8 mouse cellular contexts compared by ENCODE assay signal in the genomic region with DNA sequence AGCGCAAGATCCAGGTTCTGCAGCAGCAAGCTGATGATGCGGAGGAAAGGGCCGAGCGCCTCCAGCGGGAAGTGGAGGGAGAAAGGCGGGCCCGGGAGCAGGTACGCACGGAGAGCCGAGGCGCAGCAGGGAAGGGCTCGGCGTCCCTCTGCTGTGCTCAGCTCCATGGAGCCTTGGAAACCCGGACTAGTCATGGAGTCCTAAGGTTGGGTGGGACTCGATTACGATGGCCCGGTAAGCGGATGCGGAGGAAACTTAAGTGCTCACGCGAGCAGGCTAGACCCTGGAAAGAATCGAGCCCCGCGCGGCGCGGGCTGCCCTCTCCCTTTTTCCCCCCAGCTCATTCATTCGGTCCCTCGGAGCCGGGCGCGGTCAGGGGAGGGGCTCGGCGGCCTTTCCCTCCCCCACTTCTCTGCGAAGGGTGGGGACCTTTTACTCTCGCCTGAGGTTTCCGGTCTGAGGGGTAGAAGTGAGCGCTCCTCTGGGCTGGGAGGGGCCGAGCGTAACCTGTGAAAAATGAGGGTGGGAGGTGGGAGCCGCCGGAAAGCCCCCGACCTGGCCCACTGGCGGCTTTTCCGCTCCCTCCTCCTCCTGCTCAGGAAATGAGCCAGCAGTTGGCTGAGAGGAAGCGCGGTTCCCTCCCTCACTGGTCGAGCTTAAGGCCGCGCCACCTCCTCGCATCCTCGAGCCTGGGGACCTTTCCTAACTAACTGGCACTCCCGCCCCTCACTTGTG. TPM values are rescaled to one million over a fixed set of nuclear protein-coding genes. Genes with fewer than 3 reads are reported as not detected.
DNase-seq lines count a peak whose midpoint lies in the region; ATAC-seq and TF ChIP-seq lines count a peak whose summit lies in the region.

No protein-coding gene starts in this region.

- TF ChIP-seq CTCF in layer of hippocampus, adult 2 months (conservative IDR thresholded peaks at IDR 0.05): 0 out of 2 replicates have a peak, but pooled peaks have one; percentile 3

- H3K27me3 ChIP-seq in forebrain, embryonic 16.5 days (replicated peaks; ENCODE audit: control insufficient read depth, insufficient read depth, low read length): no peaks in the 10 kb centered on the region

- H3K9ac ChIP-seq in forebrain, embryonic 16.5 days (replicated peaks; ENCODE audit: low read depth, low read length): peak overlapping the region; percentile 89

- H3K27ac ChIP-seq in forebrain, embryonic 16.5 days (ENCODE audit: low read length): peak overlapping the region; percentile 95
- peak overlapping the region; percentile 96 for H3K27ac ChIP-seq in layer of hippocampus, adult 2 months

- H3K4me2 ChIP-seq in forebrain, embryonic 16.5 days (ENCODE audit: low read length): peak overlapping the region; percentile 94

- peak; percentile 71 for DNase-seq in MN1 (ENCODE audit: low spot score)
- DNase-seq in cerebellum, adult 18-20 months: peak; percentile 35 to 41
- peak; percentile 69 to 74 for DNase-seq in heart, postnatal 36 days
- peak; percentile 35 to 42 for DNase-seq in layer of hippocampus, adult 2 months (ENCODE audit: low spot score in 2 of 2)
- DNase-seq in lung, postnatal 10 days: peak; percentile 89
- peak; percentile 48 for DNase-seq in ovary, postnatal 10 days (ENCODE audit: low spot score)
- peak; percentile 90 for DNase-seq in thymus, postnatal 14 days

- ATAC-seq in forebrain, embryonic 16.5 days: peak; percentile 68

- under 1% methylated on average over 52 of the region's 53 CpGs for WGBS in forebrain, embryonic 16.5 days

- peaks cover 51% of the 10 kb centered on the region for H3K4me1 ChIP-seq in forebrain, embryonic 16.5 days (replicated peaks; ENCODE audit: control insufficient read depth, insufficient read depth, low read length)

- H3K4me3 ChIP-seq in forebrain, embryonic 16.5 days (replicated peaks; ENCODE audit: low read length): peak overlapping the region; percentile 92
- H3K4me3 ChIP-seq in layer of hippocampus, adult 2 months: peak overlapping the region; percentile 78

- intact Hi-C loops in heart, postnatal 36 days (cut with DNase I): loop anchor here (2.0 kb wide), 1 partner anchor 133 kb away; the partner anchor contains the start of genes Rab13 and Rps27

- H3K36me3 ChIP-seq in forebrain, embryonic 16.5 days (ENCODE audit: control insufficient read depth, insufficient read depth): no peaks in the 10 kb centered on the region

- no peaks in the 10 kb centered on the region for H3K9me3 ChIP-seq in forebrain, embryonic 16.5 days (ENCODE audit: control insufficient read depth, low read length)

RNA-seq across cellular contexts. Expression of gene Tpm3, which starts 7.5 kb away (rescaled TPM):
- polyA plus RNA-seq in forebrain, embryonic 16.5 days (2015; fragmentation: Nextera tagmentation; extraction: Ambion mirVana): 471 and 509 TPM in 2 replicates
- 10 to 100 TPM; 50.9 to 56.1 TPM for total RNA-seq in heart, postnatal 36 days (2021)
- 100 to 1,000 TPM; 177 to 183 TPM for total RNA-seq in layer of hippocampus, adult 2 months (2021)

RNA-seq across cellular contexts. Expression of gene Nup210l, which starts 24.0 kb away (rescaled TPM):
- polyA plus RNA-seq in forebrain, embryonic 16.5 days (2015; fragmentation: Nextera tagmentation; extraction: Ambion mirVana): 0.22 and 0.42 TPM in 2 replicates
- under 1 TPM; 0.11 TPM for total RNA-seq in heart, postnatal 36 days (2021)
- under 1 TPM; 0.25 to 0.33 TPM for total RNA-seq in layer of hippocampus, adult 2 months (2021)

RNA-seq across cellular contexts. Expression of gene Ubap2l, which starts 27.5 kb away (rescaled TPM):
- 146 and 158 TPM in 2 replicates for polyA plus RNA-seq in forebrain, embryonic 16.5 days (2015; fragmentation: Nextera tagmentation; extraction: Ambion mirVana)
- 100 to 1,000 TPM; 101 to 121 TPM for total RNA-seq in heart, postnatal 36 days (2021)
- 100 to 1,000 TPM; 173 to 179 TPM for total RNA-seq in layer of hippocampus, adult 2 months (2021)

RNA-seq across cellular contexts. Expression of gene 4933434E20Rik, which starts 28.5 kb away (rescaled TPM):
- polyA plus RNA-seq in forebrain, embryonic 16.5 days (2015; fragmentation: Nextera tagmentation; extraction: Ambion mirVana): 220 and 232 TPM in 2 replicates
- total RNA-seq in heart, postnatal 36 days (2021): 10 to 100 TPM; 84.0 to 87.6 TPM
- total RNA-seq in layer of hippocampus, adult 2 months (2021): 100 to 1,000 TPM in 1 of 2 experiments, 10 to 100 TPM in 1; 89.6 to 101 TPM

Comparison
In these comparisons a context has a peak if more than half of its experiments do, and no peak if none do; other contexts are left out.
1. Peak in every context shown above with its lines: DNase-seq, ATAC-seq, H3K4me3 ChIP-seq and H3K27ac ChIP-seq.
2. DNase-seq: peak in every context shown above with its lines; median percentile 90 in thymus, postnatal 14 days; 89 in lung, postnatal 10 days; 72 in heart, postnatal 36 days; 71 in MN1; 48 in ovary, postnatal 10 days; 38 in layer of hippocampus, adult 2 months; 38 in cerebellum, adult 18-20 months.